Mouse (Mus musculus) heart, postnatal 0 days (tissue): ENCODE measurements around the gene Vmn2r27.

ENCODE experiments used
- CTCF ChIP-seq: IDR thresholded peaks from 2 replicates; pipeline ENCODE4 v1.5.1; 2016; ENCODE audit warnings: antibody characterized with exemption, control low read depth, low read depth
- EP300 ChIP-seq: IDR thresholded peaks from 2 replicates; pipeline ENCODE4 v1.6.1; 2016; ENCODE audit warnings: antibody characterized with exemption, low read depth

DNA sequence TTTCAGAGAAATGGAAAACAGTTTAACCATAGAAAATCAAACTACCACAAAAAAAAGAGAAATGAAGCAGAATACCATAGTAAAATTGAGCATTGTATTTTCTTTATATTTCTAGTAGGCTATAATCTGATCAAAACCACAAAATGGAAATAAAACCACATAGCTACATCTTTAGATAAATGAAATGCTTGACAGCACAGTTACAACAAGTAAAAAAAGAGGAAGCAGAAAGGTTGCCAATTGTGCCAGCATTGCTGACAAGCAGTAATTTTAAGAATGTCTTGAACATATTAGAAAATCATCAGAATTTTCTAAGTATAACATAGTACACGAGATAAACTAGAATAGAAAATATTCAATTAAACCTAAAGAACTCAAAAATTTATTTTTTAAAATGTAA, 81.8 kb downstream of the Vmn2r27 start:
- TF ChIP-seq CTCF, result no peak
- no peak for TF ChIP-seq EP300
